Mouse (Mus musculus) midbrain, embryonic 16.5 days (tissue): ENCODE measurements around the gene Gdf11. TPM values are rescaled to one million over a fixed set of nuclear protein-coding genes. Genes with fewer than 3 reads are reported as not detected.

Experiments
- ATAC-seq: fragments of 200-750 bp; cut with Nextera tagmentation; 2 replicates; pipeline ENCODE4 v1.8.0; 2017; ENCODE audit warnings: moderate TSS enrichment
- H3K27ac ChIP-seq: fragments of 300-500 bp; sonication (generic); 2 replicates; pipeline ENCODE4 v1.5.1; 2014; ENCODE audit warnings: mild to moderate bottlenecking, low read length, mixed read lengths
- H3K27me3 ChIP-seq: fragments of 300-500 bp; sonication (generic); 2 replicates; pipeline ENCODE4 v1.6.1; 2014; ENCODE audit warnings: low read depth, low read length, mixed read lengths; ENCODE audit not compliant: control insufficient read depth, insufficient read depth
- H3K36me3 ChIP-seq: fragments of 300-500 bp; sonication (generic); 2 replicates; pipeline ENCODE4 v1.6.1; 2014; ENCODE audit warnings: mild to moderate bottlenecking, low read length, moderate library complexity, mixed read lengths; ENCODE audit not compliant: control insufficient read depth, insufficient read depth
- H3K4me1 ChIP-seq: fragments of 300-500 bp; sonication (generic); 2 replicates; pipeline ENCODE4 v1.6.1; 2014; ENCODE audit warnings: mild to moderate bottlenecking, low read length, mixed read lengths; ENCODE audit not compliant: control insufficient read depth, insufficient read depth
- H3K4me2 ChIP-seq: fragments of 300-500 bp; sonication (generic); 2 replicates; pipeline ENCODE4 v1.6.1; 2014; ENCODE audit warnings: mild to moderate bottlenecking, low read length, mixed read lengths
- H3K4me3 ChIP-seq: fragments of 300-500 bp; sonication (generic); 2 replicates; pipeline ENCODE4 v1.5.1; 2014; ENCODE audit warnings: low read depth, mild to moderate bottlenecking, low read length, moderate library complexity, mixed read lengths
- H3K9ac ChIP-seq: fragments of 300-500 bp; sonication (generic); 2 replicates; pipeline ENCODE4 v1.6.1; 2014; ENCODE audit warnings: low read depth, low read length, mixed read lengths
- H3K9me3 ChIP-seq: fragments of 300-500 bp; sonication (generic); replicated peaks from 2 replicates; pipeline ENCODE4 v1.6.1; 2014; ENCODE audit warnings: mild to moderate bottlenecking, low read length, mixed read lengths; ENCODE audit not compliant: control insufficient read depth, poor library complexity, severe bottlenecking
- WGBS: fragments of 180-500 bp; shearing (Covaris S2); extraction: QIAGEN DNeasy Blood & Tissue Kit; methylation state at CpG from one replicate; pipeline ENCODE4 v1.1.7; 2014; 5-methylcytosine and 5-hydroxymethylcytosine counted together
- polyA plus RNA-seq: library from polyadenylated mRNA; unstranded; fragments of >200 nt; fragmentation: Nextera tagmentation; extraction: Ambion mirVana; gene quantifications from 2 replicates; pipeline ENCODE4 v1.2.1, GENCODE M21; 2015

The Gdf11 gene
- polyA plus RNA-seq, result 7.6 and 7.9 TPM in 2 replicates

DNA sequence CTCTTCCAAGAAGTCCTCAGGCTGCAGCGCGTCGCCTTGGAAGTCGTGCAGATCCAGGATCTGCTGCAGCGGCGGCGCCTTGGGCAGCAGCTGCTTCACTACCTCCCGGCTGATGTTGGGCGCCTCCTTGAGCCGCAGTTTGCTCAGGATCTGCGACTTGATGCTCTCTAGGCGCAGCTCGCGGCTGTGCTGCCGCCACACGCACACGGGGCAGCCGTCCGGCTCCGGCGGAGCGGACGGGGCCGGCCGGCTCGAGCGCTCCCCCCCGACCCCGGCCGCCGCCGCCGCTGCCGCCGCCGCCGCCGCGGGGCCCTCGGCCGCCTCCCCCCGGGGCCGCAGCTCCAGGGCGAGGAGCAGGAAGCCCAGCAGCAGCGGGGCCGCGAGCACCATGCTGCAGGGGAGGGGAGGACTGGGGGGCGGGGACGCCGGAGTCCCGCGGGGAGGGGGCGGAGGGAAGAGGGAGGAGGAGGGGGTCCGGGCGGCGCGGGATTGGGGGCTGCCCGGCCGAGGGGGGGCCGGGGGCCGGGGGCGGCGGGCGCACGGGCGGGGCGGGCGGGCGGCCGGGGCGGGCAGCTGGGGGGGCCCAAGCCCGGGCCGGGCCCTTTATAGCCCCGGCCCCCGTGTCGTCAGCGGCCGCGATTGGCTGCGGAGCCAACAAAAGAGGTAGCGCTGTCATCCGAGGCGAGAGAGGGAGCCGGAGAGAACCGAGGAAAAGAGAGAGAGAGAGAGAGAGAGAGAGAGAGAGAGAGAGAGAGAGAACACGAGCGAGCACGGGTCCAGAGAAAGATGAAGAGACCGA, at the start of gene Gdf11:
Gene Gdf11 (minus strand): TSS at position 423 of the 799 bp plus-strand sequence.
- peaks cover 7% of the 10 kb centered on the region for H3K27me3 ChIP-seq
- peak; percentile 83 for ATAC-seq
- no peaks in the 10 kb centered on the region; the same call in 1 of the 2 replicates for H3K36me3 ChIP-seq
- under 1% methylated on average over 35 of the region's 89 CpGs for WGBS
- H3K9me3 ChIP-seq, result no peaks in the 10 kb centered on the region
- peak within 1 kb of the TSS; percentile 94 for H3K27ac ChIP-seq
- H3K9ac ChIP-seq, result peak within 1 kb of the TSS; percentile 86
- H3K4me2 ChIP-seq, result peak within 1 kb of the TSS; percentile 92
- H3K4me1 ChIP-seq, result peaks cover 42% of the 10 kb centered on the region
- peak within 1 kb of the TSS; percentile 82 for H3K4me3 ChIP-seq

- H3K36me3 ChIP-seq, result no peaks in the 10 kb centered on the region
- H3K4me3 ChIP-seq, result no peak overlapping the region
- no peak for ATAC-seq
- H3K4me1 ChIP-seq, result no peaks in the 10 kb centered on the region
- no peak overlapping the region for H3K4me2 ChIP-seq
- peaks cover 8% of the 10 kb centered on the region; the same call in 1 of the 2 replicates for H3K27me3 ChIP-seq
- H3K9ac ChIP-seq, result no peak overlapping the region
- no peaks in the 10 kb centered on the region for H3K9me3 ChIP-seq
- WGBS, result 85% methylated on average over 10 of the region's 10 CpGs
- no peak overlapping the region for H3K27ac ChIP-seq
Measured at GRCm38 (mm10) chr10:128940475-128941061, 49.0 kb upstream of the Gdf11 start.

- Histone ChIP-seq H3K4me3 (no peak overlapping the region), H3K27me3 (peaks cover 14% of the 10 kb centered on the region), H3K4me1 (no peaks in the 10 kb centered on the region; the same call in 1 of the 2 replicates), H3K4me2 (no peak overlapping the region), H3K36me3 (no peaks in the 10 kb centered on the region), H3K9ac (no peak overlapping the region), H3K27ac (no peak overlapping the region), H3K9me3 (no peaks in the 10 kb centered on the region)
- no peak for ATAC-seq
- WGBS, result 59% methylated on average over 5 of the region's 5 CpGs
Measured at GRCm38 (mm10) chr10:128938974-128939373, 47.5 kb upstream of the Gdf11 start.

- Histone ChIP-seq H3K9me3 (no peaks in the 10 kb centered on the region), H3K4me2 (no peak overlapping the region), H3K9ac (no peak overlapping the region), H3K27me3 (peaks cover 14% of the 10 kb centered on the region), H3K4me3 (no peak overlapping the region), H3K27ac (no peak overlapping the region), H3K4me1 (peaks cover 3% of the 10 kb centered on the region; the same call in 1 of the 2 replicates), H3K36me3 (no peaks in the 10 kb centered on the region)
- 80% methylated on average over 9 of the region's 9 CpGs for WGBS
- no peak for ATAC-seq
Measured at GRCm38 (mm10) chr10:128938457-128938856, 46.9 kb upstream of the Gdf11 start.

DNA sequence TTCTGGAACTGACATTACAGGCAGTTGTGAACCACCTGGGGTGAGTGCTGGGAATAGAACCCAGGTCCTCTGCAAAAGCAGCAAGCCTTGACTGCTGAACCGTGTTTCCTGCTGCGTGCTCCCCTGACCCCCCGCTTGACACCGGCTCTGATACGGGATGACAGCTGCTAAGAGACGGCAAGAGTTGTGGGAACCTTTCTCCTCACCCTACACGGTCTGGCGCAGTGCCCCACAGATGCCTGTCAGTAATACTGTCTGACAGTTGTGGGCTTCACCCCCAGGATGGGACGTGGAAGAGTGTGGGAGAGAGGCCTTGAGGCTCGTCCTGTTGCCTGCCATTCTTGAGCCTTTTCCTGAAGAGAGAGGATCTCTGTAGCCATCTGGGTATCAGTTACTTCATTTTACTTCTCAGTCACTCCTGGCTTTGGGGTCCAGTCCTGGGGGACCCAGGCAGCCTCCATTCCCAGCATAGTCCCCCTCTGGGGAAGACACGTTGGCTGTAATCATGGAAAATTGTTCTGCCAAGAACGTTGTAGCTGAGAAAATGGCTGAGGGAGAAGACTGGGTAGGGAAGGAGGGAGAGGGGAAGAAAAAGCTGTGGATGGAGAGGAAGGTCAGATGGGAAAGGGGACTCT, 46.4 kb upstream of the Gdf11 start:
- H3K4me2 ChIP-seq, result no peak overlapping the region
- no peaks in the 10 kb centered on the region for H3K36me3 ChIP-seq
- no peak overlapping the region for H3K27ac ChIP-seq
- peaks cover 7% of the 10 kb centered on the region; the same call in 1 of the 2 replicates for H3K4me1 ChIP-seq
- no peak for ATAC-seq
- no peak overlapping the region for H3K4me3 ChIP-seq
- no peak overlapping the region for H3K9ac ChIP-seq
- 73% methylated on average over 12 of the region's 12 CpGs for WGBS
- peaks cover 18% of the 10 kb centered on the region for H3K27me3 ChIP-seq
- H3K9me3 ChIP-seq, result no peaks in the 10 kb centered on the region

DNA sequence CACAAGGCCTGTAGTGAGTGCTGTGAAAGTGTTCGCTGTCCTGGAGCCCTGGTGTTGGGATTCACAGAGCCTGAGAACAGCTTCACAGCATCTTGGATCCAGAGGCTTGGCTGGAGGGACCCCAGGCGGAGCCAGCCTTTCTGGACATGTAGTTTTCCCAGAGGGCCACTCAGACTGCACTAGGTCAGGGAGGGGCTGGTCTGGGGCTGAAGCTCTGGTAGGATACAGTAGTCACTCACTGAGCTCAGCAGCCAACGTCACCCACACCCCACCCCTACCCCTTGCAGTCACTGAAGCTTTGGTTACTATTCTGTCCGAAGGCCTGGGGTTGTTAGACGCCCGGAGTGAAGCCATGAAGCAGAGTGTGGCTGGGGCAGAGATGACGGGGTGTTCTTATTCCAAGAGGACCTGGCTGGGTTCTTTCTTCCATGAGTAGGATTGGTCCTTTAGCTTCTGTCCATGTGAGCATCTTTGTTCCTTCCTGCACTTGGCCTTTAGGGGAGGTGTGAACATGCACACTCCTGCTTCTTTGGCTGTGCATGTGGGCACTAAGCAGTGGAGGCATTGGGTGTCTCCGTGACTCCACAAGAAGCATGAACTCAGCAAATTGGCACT, 44.4 kb upstream of the Gdf11 start:
- H3K4me2 ChIP-seq, result no peak overlapping the region
- H3K4me3 ChIP-seq, result no peak overlapping the region
- 85% methylated on average over 8 of the region's 8 CpGs for WGBS
- no peak overlapping the region for H3K27ac ChIP-seq
- H3K27me3 ChIP-seq, result peaks cover 30% of the 10 kb centered on the region
- peaks cover 7% of the 10 kb centered on the region; the same call in 1 of the 2 replicates for H3K4me1 ChIP-seq
- no peak overlapping the region for H3K9ac ChIP-seq
- no peaks in the 10 kb centered on the region for H3K9me3 ChIP-seq
- H3K36me3 ChIP-seq, result no peaks in the 10 kb centered on the region
- 0 out of 2 replicates have a peak, but pooled peaks have one; percentile 21 for ATAC-seq

- Histone ChIP-seq H3K4me2 (peak overlapping the region; percentile 12; the same call in 1 of the 2 replicates), H3K4me3 (no peak overlapping the region), H3K36me3 (no peaks in the 10 kb centered on the region), H3K9ac (no peak overlapping the region), H3K9me3 (no peaks in the 10 kb centered on the region), H3K4me1 (peaks cover 7% of the 10 kb centered on the region; the same call in 1 of the 2 replicates), H3K27me3 (peaks cover 30% of the 10 kb centered on the region), H3K27ac (no peak overlapping the region)
- WGBS, result 60% methylated on average over 7 of the region's 7 CpGs
- no peak for ATAC-seq
Measured at GRCm38 (mm10) chr10:128934997-128935787, 43.7 kb upstream of the Gdf11 start.
